Mouse (Mus musculus) hindbrain, embryonic 12.5 days (tissue): ENCODE results near the gene Ano6. TPM values are rescaled to one million over a fixed set of nuclear protein-coding genes. Genes with fewer than 3 reads are reported as not detected.

Source experiments
- ATAC-seq: fragments of 200-750 bp; cut with Nextera tagmentation; 2 replicates; pipeline ENCODE4 v1.8.0; 2017; ENCODE audit warnings: moderate TSS enrichment; ENCODE audit not compliant: low FRiP score
- H3K27ac ChIP-seq: fragments of 300-500 bp; sonication (generic); 2 replicates; pipeline ENCODE4 v1.5.1; 2016; ENCODE audit warnings: mild to moderate bottlenecking
- H3K27me3 ChIP-seq: fragments of 300-500 bp; sonication (generic); 2 replicates; pipeline ENCODE4 v1.6.1; 2016; ENCODE audit warnings: mild to moderate bottlenecking
- H3K36me3 ChIP-seq: fragments of 300-500 bp; sonication (generic); 2 replicates; pipeline ENCODE4 v1.6.1; 2016; ENCODE audit warnings: mild to moderate bottlenecking
- H3K4me1 ChIP-seq: fragments of 300-500 bp; sonication (generic); 2 replicates; pipeline ENCODE4 v1.6.1; 2016
- H3K4me2 ChIP-seq: fragments of 300-500 bp; sonication (generic); replicated peaks from 2 replicates; pipeline ENCODE4 v1.6.1; 2016; ENCODE audit warnings: mild to moderate bottlenecking
- H3K4me3 ChIP-seq: fragments of 300-500 bp; sonication (generic); 2 replicates; pipeline ENCODE4 v1.5.1; 2016; ENCODE audit warnings: mild to moderate bottlenecking
- H3K9ac ChIP-seq: fragments of 300-500 bp; sonication (generic); 2 replicates; pipeline ENCODE4 v1.6.1; 2016; ENCODE audit warnings: mild to moderate bottlenecking, moderate library complexity
- H3K9me3 ChIP-seq: fragments of 300-500 bp; sonication (generic); replicated peaks from 2 replicates; pipeline ENCODE4 v1.6.1; 2016; ENCODE audit warnings: mild to moderate bottlenecking
- WGBS: fragments of 180-500 bp; shearing (Covaris S2); methylation state at CpG from one replicate; pipeline ENCODE4 v1.1.7; 2016; 5-methylcytosine and 5-hydroxymethylcytosine counted together
- polyA plus RNA-seq: library from polyadenylated mRNA; unstranded; fragments of >200 nt; fragmentation: Nextera tagmentation; extraction: Ambion mirVana; gene quantifications from 2 replicates; pipeline ENCODE4 v1.2.1, GENCODE M21; 2016

Ano6 gene
- polyA plus RNA-seq, 1 experiment from 2014 or later: 40.7 TPM

- 83% methylated on average over 25 of the region's 25 CpGs for WGBS
- H3K4me3 ChIP-seq: 0 out of 2 replicates have a peak overlapping the region, but pooled peaks have one; percentile 57
- no peak overlapping the region for H3K9ac ChIP-seq
- H3K4me1 ChIP-seq: peaks cover 27% of the 10 kb centered on the region
- H3K27me3 ChIP-seq: peaks cover 6% of the 10 kb centered on the region; the same call in 1 of the 2 replicates
- H3K36me3 ChIP-seq: no peaks in the 10 kb centered on the region
- no peak overlapping the region for H3K27ac ChIP-seq
- H3K9me3 ChIP-seq: no peaks in the 10 kb centered on the region
- no peak for ATAC-seq
- peak overlapping the region; percentile 68; the same call in 1 of the 2 replicates for H3K4me2 ChIP-seq
Measured at GRCm38 (mm10) chr15:95792261-95793260, 1.9 kb downstream of the Ano6 start.

- Histone ChIP-seq H3K4me2 (no peak overlapping the region), H3K36me3 (no peaks in the 10 kb centered on the region), H3K27me3 (peaks cover 6% of the 10 kb centered on the region; the same call in 1 of the 2 replicates), H3K4me3 (no peak overlapping the region), H3K9me3 (no peaks in the 10 kb centered on the region), H3K27ac (no peak overlapping the region), H3K9ac (no peak overlapping the region), H3K4me1 (peaks cover 31% of the 10 kb centered on the region)
- no peak for ATAC-seq
- WGBS: 92% methylated on average over 9 of the region's 9 CpGs
Measured at GRCm38 (mm10) chr15:95793748-95794491, 3.3 kb downstream of the Ano6 start.

DNA sequence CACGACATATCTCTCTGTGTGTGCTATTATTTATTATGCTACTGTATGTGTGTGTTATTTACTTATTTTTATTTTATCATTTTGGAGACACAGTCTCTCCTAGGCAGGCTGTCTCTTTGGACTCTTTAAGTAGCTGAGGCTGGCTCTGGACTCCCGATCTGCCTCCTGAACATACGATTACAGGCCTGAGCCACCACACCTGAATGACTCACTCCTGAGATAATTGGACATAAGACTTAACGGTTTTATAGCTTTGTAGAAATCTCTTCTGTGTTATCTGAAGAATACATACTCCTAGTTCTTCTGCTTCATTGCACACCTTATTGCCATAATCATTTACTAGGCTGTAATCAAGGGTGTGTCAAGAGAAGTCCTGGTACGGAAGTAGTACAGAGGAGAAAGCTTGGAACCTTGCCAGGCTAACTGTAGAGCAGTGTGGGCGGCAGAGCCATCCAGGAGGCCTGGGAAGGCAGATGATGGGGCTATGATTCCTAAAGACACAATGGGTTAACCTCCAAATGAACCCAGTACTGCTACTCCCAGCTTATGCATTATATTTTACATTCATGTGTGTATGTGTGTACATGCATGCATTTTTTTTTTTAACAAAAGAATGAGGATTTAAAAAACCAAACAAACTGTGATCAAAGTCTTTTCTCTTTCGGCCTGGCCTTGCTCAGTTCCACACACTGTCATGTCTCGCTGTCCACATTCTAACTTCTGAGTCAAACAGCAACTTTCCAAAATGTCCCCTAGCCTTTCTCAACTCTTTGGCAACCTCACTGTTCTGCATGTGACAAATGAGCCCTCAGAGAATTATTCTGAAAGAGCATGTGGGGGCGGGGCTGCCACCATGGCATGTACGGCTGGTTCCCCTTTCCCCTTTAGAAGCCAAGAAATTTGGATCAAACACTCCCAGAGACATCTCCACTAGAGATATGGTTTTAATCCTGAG is 4.2 kb downstream of the Ano6 start:
- Histone ChIP-seq H3K4me1 (peaks cover 27% of the 10 kb centered on the region), H3K9me3 (no peaks in the 10 kb centered on the region), H3K27ac (no peak overlapping the region), H3K27me3 (no peaks in the 10 kb centered on the region), H3K9ac (no peak overlapping the region), H3K36me3 (no peaks in the 10 kb centered on the region), H3K4me2 (no peak overlapping the region), H3K4me3 (no peak overlapping the region)
- ATAC-seq: no peak
- 76% methylated on average over 10 of the region's 10 CpGs for WGBS

DNA sequence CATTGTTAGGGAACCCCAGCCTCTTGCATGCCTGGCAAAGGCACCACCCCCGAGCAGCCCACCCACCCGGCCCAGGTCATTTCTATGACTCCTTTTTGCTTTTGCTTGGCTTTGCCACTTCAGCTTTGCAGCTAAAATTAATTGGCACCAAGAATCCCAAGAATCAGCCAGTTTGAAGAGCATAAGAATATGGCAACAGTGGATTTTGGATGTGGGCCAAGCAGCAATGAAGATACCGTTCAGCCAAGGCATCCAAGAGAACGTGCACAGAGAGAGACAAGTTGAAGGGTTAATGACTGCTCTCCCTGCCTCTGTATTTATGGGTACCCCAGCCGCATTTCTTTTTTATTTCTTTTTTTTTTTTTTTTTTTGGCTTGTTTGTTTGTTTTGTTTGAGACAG is 5.4 kb downstream of the Ano6 start:
- no peak for ATAC-seq
- no peaks in the 10 kb centered on the region for H3K9me3 ChIP-seq
- 85% methylated on average over 5 of the region's 5 CpGs for WGBS
- peaks cover 26% of the 10 kb centered on the region; the same call in 1 of the 2 replicates for H3K4me1 ChIP-seq
- H3K4me3 ChIP-seq: no peak overlapping the region
- no peak overlapping the region for H3K27ac ChIP-seq
- no peak overlapping the region for H3K4me2 ChIP-seq
- no peaks in the 10 kb centered on the region for H3K27me3 ChIP-seq
- no peak overlapping the region for H3K9ac ChIP-seq
- no peaks in the 10 kb centered on the region for H3K36me3 ChIP-seq

DNA sequence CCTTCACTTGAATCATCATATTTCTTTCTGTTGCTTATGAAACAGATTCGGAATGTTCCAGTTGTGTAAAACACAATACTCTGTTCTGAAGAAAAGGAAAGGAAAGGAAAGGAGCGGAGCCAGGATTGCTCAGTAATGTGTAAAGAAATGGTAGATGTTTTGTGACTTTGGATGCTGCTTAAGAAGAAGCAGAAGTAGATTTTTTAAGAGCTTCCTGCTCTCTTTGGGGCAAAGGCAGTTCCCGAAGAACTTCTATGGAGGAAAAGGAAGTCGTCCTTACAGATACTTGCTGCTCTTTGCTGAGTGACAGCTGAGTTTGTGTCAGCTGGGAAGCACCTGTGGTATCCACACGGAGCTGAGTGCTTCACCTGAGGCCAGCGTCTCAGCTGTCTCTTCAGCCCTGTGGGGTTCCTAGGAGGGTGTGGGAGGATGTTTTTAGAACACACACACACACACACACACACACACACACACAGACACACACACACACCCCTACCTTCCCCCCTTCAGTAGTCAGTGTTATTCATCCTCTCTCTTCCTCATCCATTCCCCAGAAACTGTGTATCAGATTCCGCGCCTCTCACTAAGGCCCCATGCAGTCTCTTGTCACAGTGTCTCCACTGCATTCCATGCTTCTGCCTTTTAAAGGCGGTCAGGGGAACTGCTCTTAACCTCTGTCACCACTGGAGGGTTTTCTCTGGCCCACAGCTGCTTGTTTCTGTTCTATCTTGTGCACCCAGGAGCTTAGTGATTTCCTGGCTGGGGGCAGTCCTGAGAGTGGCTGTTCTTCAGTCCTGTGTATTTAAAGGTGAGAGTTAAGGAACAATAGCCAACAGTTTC is 6.7 kb downstream of the Ano6 start:
- Histone ChIP-seq H3K4me2 (no peak overlapping the region), H3K4me3 (no peak overlapping the region), H3K9ac (no peak overlapping the region), H3K9me3 (no peaks in the 10 kb centered on the region), H3K4me1 (peaks cover 28% of the 10 kb centered on the region), H3K36me3 (no peaks in the 10 kb centered on the region), H3K27ac (no peak overlapping the region), H3K27me3 (no peaks in the 10 kb centered on the region)
- WGBS: 59% methylated on average over 9 of the region's 9 CpGs
- ATAC-seq: no peak

GRCm38 (mm10) chr15:95798266-95798665 is 7.6 kb downstream of the Ano6 start:
- H3K36me3 ChIP-seq: no peaks in the 10 kb centered on the region
- no peaks in the 10 kb centered on the region for H3K27me3 ChIP-seq
- no peak overlapping the region for H3K4me3 ChIP-seq
- 91% methylated on average over 7 of the region's 7 CpGs for WGBS
- no peak for ATAC-seq
- H3K27ac ChIP-seq: no peak overlapping the region
- H3K4me2 ChIP-seq: no peak overlapping the region
- H3K9me3 ChIP-seq: no peaks in the 10 kb centered on the region
- H3K4me1 ChIP-seq: peaks cover 25% of the 10 kb centered on the region
- H3K9ac ChIP-seq: no peak overlapping the region

DNA sequence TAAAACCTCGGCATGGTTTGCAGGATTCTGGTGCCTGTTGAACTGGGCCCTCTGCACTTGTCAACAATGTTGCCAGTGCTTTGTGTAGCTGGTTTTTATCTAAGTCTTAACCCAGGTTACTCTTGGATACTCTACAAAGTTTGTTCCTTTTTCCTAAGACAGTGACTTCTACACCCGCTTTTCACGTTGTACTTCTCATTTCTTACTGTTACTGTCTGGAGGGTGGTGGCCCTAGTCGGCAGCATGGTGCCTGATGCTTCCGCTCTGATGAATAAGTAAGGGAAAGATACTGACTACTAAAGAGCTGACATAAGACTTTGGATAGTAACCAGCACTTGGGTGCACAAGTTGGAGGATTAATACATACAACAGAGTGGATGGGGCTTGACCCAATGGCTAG is 9.0 kb downstream of the Ano6 start:
- Histone ChIP-seq H3K9ac (no peak overlapping the region), H3K27me3 (no peaks in the 10 kb centered on the region), H3K4me1 (peaks cover 28% of the 10 kb centered on the region), H3K9me3 (no peaks in the 10 kb centered on the region), H3K36me3 (no peaks in the 10 kb centered on the region), H3K4me3 (no peak overlapping the region), H3K27ac (no peak overlapping the region), H3K4me2 (no peak overlapping the region)
- 96% methylated on average over 5 of the region's 5 CpGs for WGBS
- ATAC-seq: no peak

GRCm38 (mm10) chr15:95800051-95800450 is 9.4 kb downstream of the Ano6 start:
- H3K36me3 ChIP-seq: no peaks in the 10 kb centered on the region
- ATAC-seq: no peak
- no peaks in the 10 kb centered on the region for H3K27me3 ChIP-seq
- peaks cover 29% of the 10 kb centered on the region for H3K4me1 ChIP-seq
- no peak overlapping the region for H3K9ac ChIP-seq
- H3K4me2 ChIP-seq: no peak overlapping the region
- no peaks in the 10 kb centered on the region for H3K9me3 ChIP-seq
- H3K4me3 ChIP-seq: no peak overlapping the region
- no peak overlapping the region for H3K27ac ChIP-seq

GRCm38 (mm10) chr15:95801261-95801979 is 10.8 kb downstream of the Ano6 start:
- no peaks in the 10 kb centered on the region for H3K27me3 ChIP-seq
- 69% methylated on average over 21 of the region's 21 CpGs for WGBS
- H3K9me3 ChIP-seq: no peaks in the 10 kb centered on the region
- ATAC-seq: no peak
- no peak overlapping the region for H3K4me3 ChIP-seq
- peaks cover 32% of the 10 kb centered on the region for H3K4me1 ChIP-seq
- no peak overlapping the region for H3K4me2 ChIP-seq
- H3K36me3 ChIP-seq: no peaks in the 10 kb centered on the region
- no peak overlapping the region for H3K9ac ChIP-seq
- H3K27ac ChIP-seq: no peak overlapping the region

DNA sequence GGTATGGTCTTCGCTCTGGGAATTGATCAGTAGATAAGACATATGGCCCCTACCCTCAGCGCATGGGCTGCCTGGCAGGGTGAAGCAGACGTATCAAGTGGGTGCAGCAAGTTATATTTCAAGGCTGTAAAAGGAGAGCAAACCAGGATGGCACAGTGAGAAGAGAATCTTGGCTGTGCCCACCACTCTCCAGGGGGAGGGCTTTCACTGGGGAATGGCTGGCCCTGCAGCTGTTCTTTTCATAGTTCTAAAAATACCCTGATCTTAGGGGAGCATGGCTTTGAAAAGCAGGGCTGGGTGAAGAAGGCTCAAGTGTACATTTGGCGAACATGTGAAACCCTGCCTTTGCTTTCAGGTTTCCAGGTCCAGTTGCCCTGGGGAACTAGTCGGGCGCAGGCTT is 11.5 kb downstream of the Ano6 start:
- Histone ChIP-seq H3K9me3 (no peaks in the 10 kb centered on the region), H3K4me2 (no peak overlapping the region), H3K27ac (no peak overlapping the region), H3K27me3 (no peaks in the 10 kb centered on the region), H3K9ac (no peak overlapping the region), H3K4me3 (no peak overlapping the region), H3K4me1 (peaks cover 32% of the 10 kb centered on the region), H3K36me3 (no peaks in the 10 kb centered on the region)
- WGBS: 88% methylated on average over 6 of the region's 6 CpGs
- ATAC-seq: no peak

DNA sequence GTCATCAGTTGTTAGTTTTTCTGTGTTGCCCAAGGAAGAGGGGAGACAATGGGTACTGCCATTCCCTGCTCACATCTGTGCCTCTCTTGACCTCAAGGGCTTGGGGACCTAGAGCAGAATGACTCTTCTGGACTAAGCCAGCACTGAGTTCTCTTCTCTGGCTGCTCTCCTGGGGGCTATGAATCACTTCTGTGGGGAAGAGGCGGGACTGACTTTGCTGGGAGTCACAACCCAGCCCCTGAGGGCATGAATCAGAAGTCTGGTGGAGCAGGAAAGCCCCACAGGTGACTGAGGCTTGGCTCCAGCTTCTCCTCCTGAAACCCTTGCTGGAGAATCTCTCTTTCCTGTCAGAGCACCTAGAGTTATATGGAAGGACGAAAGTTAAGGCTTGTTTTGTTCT is 12.1 kb downstream of the Ano6 start:
- H3K36me3 ChIP-seq: no peaks in the 10 kb centered on the region
- H3K4me1 ChIP-seq: peaks cover 30% of the 10 kb centered on the region
- H3K4me3 ChIP-seq: no peak overlapping the region
- H3K4me2 ChIP-seq: no peak overlapping the region
- no peaks in the 10 kb centered on the region for H3K27me3 ChIP-seq
- ATAC-seq: no peak
- H3K9ac ChIP-seq: no peak overlapping the region
- H3K9me3 ChIP-seq: no peaks in the 10 kb centered on the region
- H3K27ac ChIP-seq: no peak overlapping the region
- WGBS: 67% methylated on average over 2 of the region's 2 CpGs
